Mouse (Mus musculus) MN1 (cell line): Measurements from ENCODE around the gene Negr1.

Source experiments
- DNase-seq: peaks from one replicate; pipeline ENCODE4 v3.0.0-alpha.2; 2016; ENCODE audit warnings: low spot score

The Negr1 gene

DNA sequence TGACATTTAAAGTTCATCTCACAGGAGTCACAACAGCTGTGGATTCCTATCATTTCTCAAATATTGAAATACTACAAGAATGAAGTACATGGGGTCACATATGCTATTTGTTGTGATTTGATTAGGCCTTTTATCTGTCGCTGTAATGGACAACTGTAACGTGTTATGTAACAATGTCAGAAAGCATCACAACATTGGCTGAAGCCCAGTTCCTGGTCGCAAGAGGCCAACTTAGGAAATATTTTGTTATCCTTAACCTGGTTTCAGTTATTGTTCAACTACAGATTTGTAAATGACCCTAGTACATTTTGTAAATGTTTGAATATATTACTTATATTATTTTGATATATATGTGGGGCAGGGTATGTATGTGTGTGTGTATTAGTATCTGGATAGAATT is 351.2 kb downstream of the Negr1 start:
- no peak for DNase-seq

- no peak for DNase-seq
These were observed 359.8 kb downstream of the Negr1 start for GRCm38 (mm10) chr3:156921369-156921768.

DNA sequence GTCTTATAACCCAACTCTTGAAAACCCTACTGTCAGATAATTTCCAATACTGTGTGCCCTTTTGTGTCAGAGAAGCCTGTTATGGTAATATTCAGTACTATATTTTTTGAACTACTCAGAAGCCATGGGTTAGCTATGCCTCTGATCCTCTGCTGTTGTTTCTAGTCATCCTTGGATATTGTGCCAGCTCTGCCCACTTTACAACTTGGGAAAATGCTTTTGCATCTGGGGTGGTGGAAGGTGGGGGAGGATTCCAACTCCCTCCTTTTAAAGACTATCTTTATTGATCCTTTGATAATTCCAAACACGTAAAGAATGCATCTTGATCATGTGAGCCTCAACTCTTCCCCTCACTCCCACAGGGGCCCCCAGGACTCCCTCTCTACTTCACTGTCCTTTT is 361.6 kb downstream of the Negr1 start:
- no peak for DNase-seq

DNA sequence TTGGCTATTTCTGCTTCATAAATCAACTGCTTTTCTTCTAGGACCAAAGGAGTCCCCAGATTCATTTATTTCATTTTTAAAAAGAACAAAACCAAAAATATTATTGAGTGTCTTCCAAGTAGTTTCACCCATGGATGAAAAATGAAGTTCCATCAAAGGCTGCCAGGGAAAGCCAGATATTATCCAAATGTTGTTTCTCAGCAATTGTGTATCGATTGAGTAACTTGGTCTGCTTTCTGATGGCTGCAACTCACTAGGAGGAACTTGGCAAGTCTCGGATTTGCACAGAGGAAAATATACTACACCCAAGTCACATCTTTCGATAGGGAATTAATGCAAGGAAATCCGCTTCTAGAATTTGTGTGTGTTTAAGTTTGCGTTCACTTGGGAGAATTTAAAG is 363.5 kb downstream of the Negr1 start:
- no peak for DNase-seq

DNA sequence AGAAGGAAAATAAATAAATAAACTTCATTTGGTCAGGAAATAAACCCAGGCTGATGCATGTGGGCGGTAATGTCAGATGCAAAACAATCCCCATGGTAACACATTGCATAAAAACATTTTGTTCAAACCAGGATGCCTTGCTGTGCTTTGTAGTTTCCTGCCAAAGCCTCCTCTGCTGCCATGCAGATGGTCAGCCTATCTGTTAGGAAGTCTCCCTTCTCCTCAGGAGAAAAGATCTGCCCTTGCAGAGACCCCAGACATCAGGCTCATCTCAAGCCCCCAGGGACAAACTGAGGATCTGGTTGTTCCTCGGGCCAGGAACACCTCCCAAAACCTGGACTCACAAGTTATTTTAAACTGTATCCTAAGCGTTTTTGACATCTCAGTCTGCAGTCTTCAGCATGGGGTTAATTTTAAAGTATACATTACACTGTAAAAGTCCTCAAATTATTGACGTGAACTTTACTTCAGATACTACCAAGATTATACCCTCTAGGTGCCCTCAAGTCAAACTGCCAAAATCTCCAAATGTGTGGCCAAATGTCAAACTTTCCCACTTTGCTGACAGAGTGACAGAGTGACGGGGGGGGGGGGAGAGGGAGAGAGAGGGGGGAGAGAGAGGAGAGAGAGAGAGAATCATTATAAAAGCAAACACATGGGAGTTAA is 366.9 kb downstream of the Negr1 start:
- DNase-seq = no peak

- no peak for DNase-seq
These were observed 367.4 kb downstream of the Negr1 start for GRCm38 (mm10) chr3:156929062-156929397.

DNA sequence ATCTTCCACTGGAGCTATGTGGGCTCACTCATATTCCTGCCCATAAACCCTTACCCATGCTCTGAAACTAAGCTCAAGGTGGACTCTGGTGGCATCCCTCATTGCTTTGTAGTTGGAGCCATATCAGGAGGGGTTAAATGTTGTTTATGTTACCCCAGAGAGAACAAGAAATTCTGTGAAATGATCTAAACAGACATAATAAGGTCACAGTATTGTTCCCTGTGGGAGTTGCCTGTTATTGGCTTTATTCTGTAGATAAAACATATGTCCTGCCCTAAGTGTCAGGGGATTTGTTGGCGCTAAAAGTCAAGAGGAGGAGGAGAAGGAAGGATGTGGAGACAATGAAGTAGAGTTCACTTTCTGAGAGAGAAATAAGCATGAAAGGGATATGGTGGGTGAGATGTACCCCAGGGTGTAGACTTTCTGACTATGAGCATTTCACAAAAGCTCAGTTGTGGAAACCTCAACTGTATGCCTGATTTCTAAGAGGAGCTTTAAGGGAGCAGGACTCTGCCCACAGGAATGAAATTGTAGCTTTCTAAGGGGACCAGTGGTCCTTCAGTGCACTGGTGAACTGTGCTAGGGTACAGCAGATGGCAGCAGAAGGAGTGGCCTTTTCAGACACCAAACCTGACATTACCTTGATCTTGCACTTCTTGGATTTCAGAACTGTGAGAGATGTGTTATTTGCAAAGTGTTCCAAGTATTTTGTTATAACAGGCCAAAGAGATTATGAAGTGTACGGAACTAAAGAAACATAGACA is 368.3 kb downstream of the Negr1 start:
- no peak for DNase-seq

- no peak for DNase-seq
These were observed 369.4 kb downstream of the Negr1 start for GRCm38 (mm10) chr3:156931011-156931410.

DNA sequence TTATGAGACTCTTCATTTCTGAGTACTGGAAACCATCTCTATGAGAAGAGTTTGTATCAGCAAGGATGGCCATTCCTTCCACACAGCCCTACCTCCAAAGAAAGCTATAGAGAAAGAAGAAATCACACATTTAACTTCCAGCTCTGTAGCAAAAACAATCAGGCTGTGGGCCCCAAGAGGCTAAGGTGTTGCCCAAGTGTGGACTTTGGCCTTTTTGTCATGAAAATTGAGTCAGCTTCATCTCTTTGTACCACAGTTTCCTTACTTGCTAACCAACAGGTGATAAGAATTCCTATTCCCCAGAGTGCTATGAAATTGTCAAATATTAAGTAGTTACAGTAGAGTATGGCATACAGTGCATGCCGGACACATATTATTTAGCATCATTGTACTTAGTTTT is 369.9 kb downstream of the Negr1 start:
- no peak for DNase-seq

DNA sequence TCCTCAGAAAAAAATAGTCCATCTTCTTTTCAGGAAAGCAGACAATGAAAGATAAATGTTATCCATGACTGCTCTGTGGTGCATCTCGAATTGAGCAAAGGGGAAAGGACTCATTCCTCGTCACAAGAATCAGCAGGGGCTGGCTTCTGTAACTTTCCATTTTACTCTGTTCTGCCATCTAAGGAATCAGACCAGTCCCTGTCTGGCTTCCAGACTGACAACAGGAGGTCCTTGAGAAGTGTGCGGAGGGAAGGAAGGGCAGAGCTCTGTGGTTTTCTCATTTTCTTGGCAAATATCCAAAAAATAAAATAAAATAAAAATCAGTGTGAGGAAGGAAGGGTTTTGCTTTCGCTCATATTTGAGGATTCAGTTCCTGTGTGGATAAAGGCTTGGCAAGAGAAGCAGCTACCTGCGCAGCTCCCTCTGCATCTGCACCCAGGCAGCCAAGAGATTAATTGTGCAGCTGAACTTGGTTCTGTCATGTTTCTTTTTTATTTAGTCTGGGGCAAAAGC is 373.2 kb downstream of the Negr1 start:
- no peak for DNase-seq

DNA sequence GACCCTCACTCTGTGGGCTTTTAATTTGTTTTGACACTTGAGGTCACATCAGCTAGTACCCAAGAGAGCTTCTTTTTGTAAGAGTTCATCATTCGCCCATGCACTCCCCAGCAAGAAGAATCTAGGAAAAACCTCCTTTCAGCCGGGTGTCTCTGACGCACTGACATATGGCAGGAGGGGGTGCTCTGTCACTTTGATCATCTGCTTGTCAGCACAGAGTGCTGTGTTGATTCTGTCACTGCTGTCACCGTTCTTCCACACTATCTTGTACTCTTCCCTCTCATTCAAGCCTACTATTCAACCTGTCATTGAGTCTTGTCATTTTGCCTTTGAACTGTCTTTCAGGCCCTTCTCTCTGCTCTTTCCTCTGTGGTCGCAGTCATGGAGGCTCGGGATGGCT is 385.8 kb downstream of the Negr1 start:
- DNase-seq = no peak

DNA sequence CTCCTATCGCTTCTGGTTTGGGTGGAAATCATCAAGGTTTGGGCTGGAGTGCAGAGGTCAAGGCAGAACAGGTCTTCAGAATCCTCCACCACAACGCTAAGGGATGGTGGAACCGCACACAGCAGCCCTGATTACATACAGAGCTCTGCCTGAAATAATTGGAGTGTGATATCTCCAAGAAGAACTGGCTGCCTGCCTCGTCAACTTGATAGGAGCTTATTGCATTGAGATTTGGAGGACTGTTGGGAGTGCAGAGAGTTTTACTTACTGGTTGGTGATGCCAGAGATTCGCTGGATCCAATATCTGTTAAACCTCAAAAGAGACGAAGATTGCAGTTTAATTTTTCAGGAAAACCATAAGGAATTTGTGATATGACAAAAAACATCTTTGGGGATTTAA is 391.4 kb downstream of the Negr1 start:
- DNase-seq = no peak

GRCm38 (mm10) chr3:156955094-156955493 is 393.5 kb downstream of the Negr1 start:
- DNase-seq = no peak

- no peak for DNase-seq
These were observed 397.0 kb downstream of the Negr1 start for GRCm38 (mm10) chr3:156958640-156959039.

GRCm38 (mm10) chr3:156968764-156969163 is 407.2 kb downstream of the Negr1 start:
- no peak for DNase-seq

DNA sequence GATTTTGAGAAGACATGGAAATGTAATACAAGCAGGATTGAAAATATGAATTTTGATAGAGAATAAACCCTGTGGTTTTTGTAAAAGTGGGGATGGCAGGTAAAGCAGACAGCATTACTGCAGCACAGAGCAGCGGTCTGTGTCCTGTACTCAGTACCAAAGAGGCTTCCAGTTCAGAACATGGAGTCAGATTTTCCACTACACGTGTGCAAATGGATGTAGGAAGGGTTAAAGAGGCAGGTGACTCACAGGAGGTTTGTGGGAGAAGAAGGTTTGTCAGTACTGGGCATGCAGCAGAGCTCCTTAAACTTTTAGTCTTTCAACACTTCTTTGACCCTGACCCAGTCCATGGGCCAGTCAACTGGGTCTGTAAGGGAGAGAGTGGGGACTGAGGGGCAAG is 409.5 kb downstream of the Negr1 start:
- no peak for DNase-seq

GRCm38 (mm10) chr3:156976816-156977215 is 415.2 kb downstream of the Negr1 start:
- no peak for DNase-seq

DNA sequence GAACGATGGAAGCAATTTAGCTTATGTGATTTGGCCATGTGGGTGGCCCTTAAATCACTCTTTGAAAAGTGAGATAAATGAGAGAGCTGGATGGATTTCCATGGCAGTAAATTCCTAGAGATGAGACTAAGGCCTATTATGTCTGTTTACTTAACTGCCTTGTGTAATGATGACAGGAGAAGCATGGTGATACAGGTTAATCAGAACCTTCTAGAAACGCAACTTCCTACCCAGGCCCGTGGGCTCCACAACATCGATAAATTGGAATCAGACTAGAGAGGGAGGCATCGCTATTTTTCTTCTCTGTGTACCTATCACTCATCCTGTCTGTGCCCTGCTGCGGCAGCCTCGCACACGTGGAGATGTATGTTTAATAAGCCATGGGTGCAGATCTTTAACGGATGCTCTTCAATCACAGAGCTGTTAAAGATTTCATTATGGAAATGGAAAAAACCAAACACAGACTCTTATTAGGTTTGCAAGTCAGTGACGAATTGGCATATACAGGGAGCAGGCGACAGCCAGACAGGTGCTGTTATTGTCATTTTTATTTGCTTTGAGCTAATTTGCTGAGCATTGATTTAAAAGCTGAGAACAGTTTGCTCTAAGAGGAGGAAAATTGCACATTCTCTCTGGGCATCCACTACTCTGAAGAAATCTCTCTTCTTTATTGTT is 418.6 kb downstream of the Negr1 start:
- DNase-seq = no peak

- DNase-seq = peak; percentile 23
These were observed 420.5 kb downstream of the Negr1 start for GRCm38 (mm10) chr3:156982102-156982501.

DNA sequence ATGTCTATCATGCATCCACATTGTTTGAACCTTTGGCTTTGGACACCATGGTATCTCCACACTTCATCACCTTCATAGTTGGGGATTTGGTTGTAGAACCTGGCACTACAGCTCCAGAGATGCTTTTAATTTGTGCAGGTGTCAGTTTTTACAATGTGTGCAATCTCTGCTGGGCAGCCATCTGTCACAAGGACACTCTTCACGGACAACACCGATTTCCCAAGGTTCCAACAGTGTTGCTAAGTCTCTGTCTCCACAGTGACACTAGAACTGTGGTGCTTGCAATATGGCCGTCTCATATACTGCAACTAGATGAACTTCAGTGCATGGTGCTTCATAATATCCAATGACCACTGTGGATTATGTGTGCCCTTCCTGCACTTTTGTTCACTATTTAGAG is 425.5 kb downstream of the Negr1 start:
- no peak for DNase-seq

DNA sequence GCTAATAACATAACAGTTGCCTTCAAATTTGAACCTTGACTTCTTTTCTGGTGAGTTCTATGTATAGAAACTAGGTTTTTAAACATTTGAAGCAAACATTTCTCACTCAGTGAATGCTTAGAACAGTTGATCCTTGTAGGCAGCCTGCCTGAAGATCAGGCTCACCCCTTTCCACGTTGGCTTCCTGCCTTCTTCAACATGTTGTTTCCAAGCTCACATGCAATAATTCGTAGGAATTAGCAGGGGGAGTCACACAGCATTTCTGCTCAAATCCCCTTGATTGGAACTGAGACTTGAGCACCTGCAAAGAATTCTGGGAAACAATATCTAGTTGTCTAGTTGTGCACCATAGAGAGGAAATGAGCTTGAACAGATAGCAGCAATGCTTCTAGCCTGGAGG is 430.6 kb downstream of the Negr1 start:
- DNase-seq = no peak

DNA sequence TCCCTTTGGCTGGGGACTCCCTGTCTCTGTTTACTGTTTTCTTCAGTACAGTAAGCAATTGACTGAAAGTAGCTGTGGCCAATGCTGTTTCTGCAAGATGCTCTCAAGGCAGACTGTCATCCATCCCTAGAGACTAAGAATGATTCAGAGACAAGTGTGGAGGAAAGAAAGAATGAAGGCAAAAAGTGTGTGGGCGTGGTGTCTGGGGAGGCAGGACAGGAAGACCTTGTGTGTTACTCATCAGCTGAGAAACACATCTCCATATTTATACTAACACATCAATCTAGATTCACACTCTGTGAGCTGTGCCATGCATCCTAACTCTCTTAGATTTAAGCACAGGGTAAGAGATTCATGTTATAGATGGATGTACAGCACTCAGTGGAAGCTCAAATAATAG is 431.2 kb downstream of the Negr1 start:
- DNase-seq = no peak

GRCm38 (mm10) chr3:156999177-156999808 is 437.7 kb downstream of the Negr1 start:
- no peak for DNase-seq
